Mouse (Mus musculus) neural tube, embryonic 11.5 days (tissue): Measurements from ENCODE around the gene Alkbh3. TPM values are rescaled to one million over a fixed set of nuclear protein-coding genes. Genes with fewer than 3 reads are reported as not detected.
A peak's percentile ranks its signal among the peaks of the same experiment; 100 is the strongest.

ENCODE experiments used
- ATAC-seq: fragments of 200-750 bp; cut with Nextera tagmentation; 2 replicates; pipeline ENCODE4 v1.8.0; 2017; ENCODE audit warnings: moderate number of reproducible peaks, mild to moderate bottlenecking, moderate TSS enrichment, moderate library complexity; ENCODE audit not compliant: insufficient read depth, low FRiP score, low TSS enrichment
- DNase-seq: peaks from one replicate; pipeline ENCODE4 v3.0.0-alpha.2; 2015; ENCODE audit warnings: low spot score
- H3K27ac ChIP-seq: fragments of 300-500 bp; sonication (generic); 2 replicates; pipeline ENCODE4 v1.5.1; 2014; ENCODE audit warnings: low read depth, mild to moderate bottlenecking, low read length
- H3K27me3 ChIP-seq: fragments of 300-500 bp; sonication (generic); 2 replicates; pipeline ENCODE4 v1.6.1; 2014; ENCODE audit warnings: mild to moderate bottlenecking, low read length, mixed read lengths; ENCODE audit not compliant: control insufficient read depth, insufficient read depth
- H3K36me3 ChIP-seq: fragments of 300-500 bp; sonication (generic); 2 replicates; pipeline ENCODE4 v1.6.1; 2014; ENCODE audit warnings: mild to moderate bottlenecking, low read length, moderate library complexity, mixed read lengths; ENCODE audit not compliant: control insufficient read depth, insufficient read depth
- H3K4me1 ChIP-seq: fragments of 300-500 bp; sonication (generic); 2 replicates; pipeline ENCODE4 v1.6.1; 2014; ENCODE audit warnings: low read length, mixed read lengths; ENCODE audit not compliant: control insufficient read depth, insufficient read depth
- H3K4me2 ChIP-seq: fragments of 300-500 bp; sonication (generic); 2 replicates; pipeline ENCODE4 v1.6.1; 2014; ENCODE audit warnings: low read depth, mild to moderate bottlenecking, moderate library complexity
- H3K4me3 ChIP-seq: fragments of 300-500 bp; sonication (generic); 2 replicates; pipeline ENCODE4 v1.5.1; 2014; ENCODE audit warnings: low read depth, low read length
- H3K9ac ChIP-seq: fragments of 300-500 bp; sonication (generic); 2 replicates; pipeline ENCODE4 v1.6.1; 2014; ENCODE audit warnings: mild to moderate bottlenecking, low read length
- H3K9me3 ChIP-seq: fragments of 300-500 bp; sonication (generic); 2 replicates; pipeline ENCODE4 v1.6.1; 2016; ENCODE audit warnings: low read length; ENCODE audit not compliant: control insufficient read depth
- WGBS: fragments of 180-500 bp; shearing (Covaris S2); extraction: QIAGEN DNeasy Blood & Tissue Kit; methylation state at CpG from one replicate; pipeline ENCODE4 v1.1.7; 2014; 5-methylcytosine and 5-hydroxymethylcytosine counted together
- polyA plus RNA-seq: library from polyadenylated mRNA; unstranded; fragments of >200 nt; fragmentation: Nextera tagmentation; extraction: Ambion mirVana; gene quantifications from 2 replicates; pipeline ENCODE4 v1.2.1, GENCODE M21; 2014

The Alkbh3 gene
- polyA plus RNA-seq, 1 experiment from 2014 or later, result 47.8 TPM

DNA sequence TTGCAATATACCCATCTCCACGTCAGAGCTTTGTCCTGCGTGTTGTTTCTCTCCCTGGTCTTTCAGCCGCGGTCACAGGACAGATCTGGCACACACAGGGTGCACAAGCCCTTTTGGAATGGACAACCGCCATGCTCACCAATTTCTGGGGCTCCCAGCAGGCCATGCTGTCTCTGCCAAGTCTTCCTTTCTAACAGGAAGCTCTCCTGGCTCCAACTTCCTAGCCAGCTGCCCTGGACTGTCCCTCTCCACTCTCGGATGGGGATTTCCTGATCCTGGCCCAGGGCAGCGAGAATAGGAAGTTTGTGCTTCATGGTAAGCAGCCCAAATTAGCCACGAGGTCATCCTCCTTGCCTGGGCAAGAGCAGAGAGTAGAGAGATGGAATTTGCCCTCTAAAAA, 48.9 kb downstream of the Alkbh3 start:
- no peaks in the 10 kb centered on the region for H3K4me1 ChIP-seq
- no peaks in the 10 kb centered on the region for H3K36me3 ChIP-seq
- no peak overlapping the region for H3K4me3 ChIP-seq
- no peak overlapping the region for H3K9ac ChIP-seq
- no peaks in the 10 kb centered on the region for H3K9me3 ChIP-seq
- DNase-seq, result no peak
- ATAC-seq, result no peak
- no peak overlapping the region for H3K4me2 ChIP-seq
- no peak overlapping the region for H3K27ac ChIP-seq
- WGBS, result 80% methylated on average over 8 of the region's 8 CpGs
- peaks cover 14% of the 10 kb centered on the region for H3K27me3 ChIP-seq

DNA sequence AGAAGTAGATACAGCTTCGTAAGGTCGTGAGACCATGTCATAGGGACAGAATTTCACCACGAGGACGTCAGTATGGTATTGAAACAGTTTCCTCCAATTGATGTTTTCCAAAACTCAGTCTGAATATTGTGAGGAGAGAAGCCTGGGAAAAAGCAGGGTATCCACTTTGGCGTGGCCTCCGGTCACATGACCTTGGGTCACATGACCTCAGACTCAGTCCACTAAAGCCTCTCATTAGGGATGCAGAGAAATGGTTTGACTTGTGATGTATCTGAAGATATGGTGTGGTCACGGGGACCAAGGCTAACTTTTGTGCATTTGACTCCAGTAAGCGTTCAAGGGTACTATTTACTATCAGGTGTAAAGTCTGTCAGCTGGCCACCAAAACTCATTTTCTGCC, 51.3 kb downstream of the Alkbh3 start:
- Histone ChIP-seq H3K9ac (no peak overlapping the region), H3K27ac (no peak overlapping the region), H3K4me3 (no peak overlapping the region), H3K4me2 (no peak overlapping the region), H3K36me3 (no peaks in the 10 kb centered on the region), H3K9me3 (no peaks in the 10 kb centered on the region), H3K27me3 (peaks cover 36% of the 10 kb centered on the region), H3K4me1 (peaks cover 9% of the 10 kb centered on the region)
- WGBS, result 75% methylated on average over 8 of the region's 8 CpGs
- ATAC-seq (no peak), DNase-seq (no peak)

DNA sequence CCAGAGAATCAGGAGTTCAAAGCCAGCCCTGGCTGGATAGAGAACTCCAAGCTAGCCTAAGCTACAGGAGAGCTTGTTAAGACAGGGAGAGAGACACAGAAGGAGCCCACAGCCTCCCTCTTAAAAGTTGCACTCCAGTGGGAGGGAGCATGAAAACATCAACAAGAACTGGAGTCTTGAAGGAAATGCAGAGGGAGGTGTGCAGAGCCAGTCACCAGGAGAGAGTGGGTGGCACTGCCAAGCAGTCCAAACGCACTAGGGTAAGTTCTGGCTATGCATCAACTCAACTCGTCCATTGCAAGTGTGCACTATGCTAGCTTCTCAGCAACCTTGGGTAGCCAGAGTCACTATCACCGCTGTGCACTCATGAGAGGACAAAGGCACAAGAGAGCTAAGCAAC, 52.4 kb downstream of the Alkbh3 start:
- ATAC-seq (no peak), DNase-seq (no peak)
- H3K4me1 ChIP-seq, result peaks cover 9% of the 10 kb centered on the region
- WGBS, result 63% methylated on average over 3 of the region's 3 CpGs
- H3K27ac ChIP-seq, result no peak overlapping the region
- H3K27me3 ChIP-seq, result peaks cover 42% of the 10 kb centered on the region
- no peaks in the 10 kb centered on the region for H3K9me3 ChIP-seq
- no peak overlapping the region for H3K4me3 ChIP-seq
- no peak overlapping the region for H3K9ac ChIP-seq
- no peak overlapping the region for H3K4me2 ChIP-seq
- H3K36me3 ChIP-seq, result no peaks in the 10 kb centered on the region

DNA sequence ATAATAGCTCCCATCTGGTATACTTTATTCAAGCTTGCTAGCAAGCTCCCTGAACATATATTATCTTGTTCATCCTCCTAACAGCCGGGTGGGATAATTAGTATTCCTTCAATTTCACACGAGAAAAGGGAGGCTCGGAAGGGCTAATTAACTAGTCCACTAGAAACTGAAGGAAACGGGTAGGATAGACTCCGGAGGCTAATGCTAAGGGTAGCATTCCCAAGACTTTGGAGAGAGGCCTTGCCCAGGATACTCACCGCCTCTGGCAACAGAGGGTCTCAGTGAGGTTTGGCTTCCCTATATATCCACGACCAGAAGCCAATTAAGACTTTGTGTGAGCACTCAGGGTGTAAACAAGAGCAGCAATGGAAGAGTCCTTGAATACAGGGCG, 52.8 kb downstream of the Alkbh3 start:
- no peak for DNase-seq
- no peak overlapping the region for H3K4me3 ChIP-seq
- H3K4me2 ChIP-seq, result no peak overlapping the region
- H3K27ac ChIP-seq, result no peak overlapping the region
- peaks cover 42% of the 10 kb centered on the region for H3K27me3 ChIP-seq
- peaks cover 9% of the 10 kb centered on the region for H3K4me1 ChIP-seq
- 39% methylated on average over 8 of the region's 8 CpGs for WGBS
- H3K36me3 ChIP-seq, result no peaks in the 10 kb centered on the region
- H3K9ac ChIP-seq, result no peak overlapping the region
- no peaks in the 10 kb centered on the region for H3K9me3 ChIP-seq
- ATAC-seq, result no peak

DNA sequence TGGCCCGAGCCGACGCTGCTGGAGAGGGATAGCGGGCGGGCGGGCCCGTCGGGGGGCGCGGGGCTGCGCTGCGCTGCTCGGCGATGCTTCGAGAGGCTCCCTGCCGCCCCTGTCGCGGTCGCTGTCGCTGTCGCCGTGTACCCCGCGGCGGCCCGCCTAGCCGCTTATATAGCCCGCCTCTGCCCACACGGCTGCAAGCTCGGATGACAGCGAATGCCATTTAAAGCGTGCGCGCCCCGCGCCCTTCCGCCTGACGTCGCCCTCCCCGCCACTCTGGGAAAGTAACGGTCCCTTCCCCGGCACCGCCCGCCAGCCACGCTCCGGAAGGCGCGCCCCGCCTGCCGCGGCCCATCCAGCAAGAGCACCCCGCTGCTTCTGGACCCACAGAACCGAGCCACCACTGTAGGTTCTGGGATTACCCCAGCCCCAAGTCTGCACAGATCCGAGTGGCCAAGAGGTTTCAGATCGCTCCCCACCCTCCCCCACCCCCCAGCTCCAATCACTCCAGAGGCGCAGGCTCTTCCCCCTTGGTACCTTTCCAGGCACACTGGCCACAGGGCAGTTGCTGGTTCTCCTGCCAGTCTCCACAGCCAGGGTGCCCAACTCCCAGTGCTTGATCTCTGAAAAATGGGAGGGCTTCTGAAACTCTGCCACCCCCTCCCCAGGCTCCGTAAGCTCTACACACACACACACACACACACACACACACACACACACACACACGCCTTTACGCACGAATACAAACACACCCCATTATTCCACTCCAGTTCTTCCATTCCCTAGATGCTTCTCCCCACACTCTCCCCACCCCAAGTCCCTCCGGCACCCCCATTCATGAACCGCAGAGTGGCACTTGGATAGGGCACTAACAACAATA, 53.5 kb downstream of the Alkbh3 start, which contains the start of gene Gm13889:
Gene Gm13889, minus strand, starts transcription at position 294 of the 877 bp plus-strand sequence.
- Histone ChIP-seq H3K27ac (no peak within 1 kb of the TSS), H3K4me2 (peak within 1 kb of the TSS; percentile 98), H3K36me3 (no peaks in the 10 kb centered on the region), H3K4me1 (peaks cover 9% of the 10 kb centered on the region), H3K9me3 (no peaks in the 10 kb centered on the region), H3K27me3 (peaks cover 42% of the 10 kb centered on the region), H3K4me3 (peak within 1 kb of the TSS; percentile 58), H3K9ac (peak within 1 kb of the TSS; percentile 64)
- ATAC-seq, result peak; percentile 68
- 6% methylated on average over 42 of the region's 62 CpGs for WGBS
- peak; percentile 58 for DNase-seq

DNA sequence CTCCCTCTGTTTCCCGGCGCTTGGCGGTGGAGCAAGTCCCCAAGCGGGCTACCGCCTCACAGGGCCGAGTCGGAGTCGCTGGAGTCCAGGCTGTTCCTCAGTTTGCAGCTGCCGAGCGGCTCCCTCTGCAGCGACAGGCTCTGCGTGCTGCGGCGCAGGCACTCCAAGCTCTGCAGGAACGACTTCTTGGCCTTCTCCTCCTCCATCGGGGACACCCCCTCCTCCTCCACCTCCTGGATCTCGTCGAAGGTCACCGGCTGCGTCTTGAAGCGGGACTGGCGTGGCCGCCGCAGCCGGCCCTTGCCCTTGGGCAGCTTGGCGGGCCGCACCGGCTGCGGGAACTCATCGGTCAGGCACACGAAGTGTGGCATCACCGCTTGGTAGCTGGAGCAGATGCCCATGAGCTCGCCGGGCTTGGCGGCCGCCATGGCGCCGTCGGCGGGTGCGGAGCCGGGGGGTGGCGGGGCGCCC, 54.2 kb downstream of the Alkbh3 start:
- DNase-seq, result peak; percentile 75
- Histone ChIP-seq H3K27ac (no peak overlapping the region), H3K4me2 (peak overlapping the region; percentile 98), H3K9ac (peak overlapping the region; percentile 64), H3K36me3 (no peaks in the 10 kb centered on the region), H3K4me3 (peak overlapping the region; percentile 58), H3K27me3 (peaks cover 42% of the 10 kb centered on the region), H3K9me3 (no peaks in the 10 kb centered on the region), H3K4me1 (peaks cover 9% of the 10 kb centered on the region)
- peak; percentile 57 for ATAC-seq
- WGBS, result under 1% methylated on average over 42 of the region's 44 CpGs

DNA sequence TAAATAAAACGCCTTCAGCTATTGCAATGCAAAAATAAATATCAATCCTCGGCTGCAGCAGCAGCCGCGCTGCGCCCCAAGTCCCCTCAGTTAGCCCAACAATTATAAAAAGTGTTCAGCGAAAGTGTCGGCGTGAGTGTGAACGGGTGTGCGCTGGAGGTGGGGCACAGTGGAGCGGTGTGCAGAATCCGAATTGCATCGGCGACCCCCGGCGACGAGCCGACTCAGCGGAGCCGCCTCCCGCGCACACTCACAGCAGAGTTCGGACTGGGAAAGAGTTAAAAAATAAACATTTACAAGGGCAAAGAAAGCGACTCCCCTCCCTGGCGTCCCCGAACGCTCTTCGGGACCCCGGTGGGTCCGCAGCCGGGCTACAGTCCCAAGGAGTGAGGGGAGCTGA, 54.7 kb downstream of the Alkbh3 start:
- H3K27ac ChIP-seq, result no peak overlapping the region
- whole genome bisulfite sequencing, result under 1% methylated on average over 31 of the region's 31 CpGs
- H3K9ac ChIP-seq, result peak overlapping the region; percentile 64
- peaks cover 9% of the 10 kb centered on the region for H3K4me1 ChIP-seq
- DNase-seq, result no peak
- no peaks in the 10 kb centered on the region for H3K9me3 ChIP-seq
- peaks cover 42% of the 10 kb centered on the region for H3K27me3 ChIP-seq
- no peaks in the 10 kb centered on the region for H3K36me3 ChIP-seq
- H3K4me3 ChIP-seq, result peak overlapping the region; percentile 58
- 0 out of 2 replicates have a peak, but pooled peaks have one; percentile 13 for ATAC-seq
- peak overlapping the region; percentile 98 for H3K4me2 ChIP-seq

DNA sequence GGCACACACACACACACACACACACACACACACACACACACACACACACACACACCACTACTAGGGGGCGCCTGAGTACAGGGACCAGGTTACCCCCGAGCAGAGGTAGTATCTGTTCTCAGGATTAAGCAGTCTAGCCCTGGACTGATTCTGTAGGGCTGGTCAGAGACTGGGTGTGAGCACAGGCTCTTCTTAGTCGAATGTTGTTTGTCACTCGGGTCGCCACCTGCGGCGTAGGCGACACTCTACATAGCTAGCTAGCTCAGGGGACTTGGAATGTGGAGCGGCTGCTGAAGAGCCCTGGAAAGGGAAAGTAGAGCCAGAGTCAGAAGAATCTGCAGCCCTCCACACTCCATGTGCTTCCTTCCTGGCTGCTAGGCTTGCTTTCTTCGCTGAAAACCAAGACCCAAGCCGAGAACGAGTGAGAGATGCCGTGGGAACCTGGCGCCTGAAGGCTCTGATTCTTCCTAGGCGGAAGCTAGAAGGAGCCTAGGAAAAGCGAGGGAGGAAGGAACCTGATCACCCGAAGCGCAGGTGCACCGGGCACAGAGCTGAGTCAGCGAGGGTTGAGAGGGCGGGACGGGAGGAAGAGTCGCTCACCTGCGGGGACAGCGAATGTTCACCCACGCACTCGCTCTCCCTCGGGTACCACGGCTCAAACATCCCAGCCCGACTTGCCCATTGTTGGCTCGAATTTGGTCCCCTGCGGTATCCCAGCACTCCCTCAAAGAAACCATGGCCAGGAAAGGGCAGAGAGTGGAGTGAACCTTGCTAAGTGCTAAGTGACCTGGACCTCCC, 55.6 kb downstream of the Alkbh3 start:
- Histone ChIP-seq H3K9ac (no peak overlapping the region; the same call in 1 of the 2 replicates), H3K4me2 (peak overlapping the region; percentile 98), H3K27me3 (peaks cover 42% of the 10 kb centered on the region), H3K4me1 (peaks cover 9% of the 10 kb centered on the region), H3K36me3 (no peaks in the 10 kb centered on the region), H3K27ac (no peak overlapping the region), H3K4me3 (peak overlapping the region; percentile 58), H3K9me3 (no peaks in the 10 kb centered on the region)
- no peak for ATAC-seq
- peak; percentile 36 for DNase-seq
- WGBS, result under 1% methylated on average over 32 of the region's 32 CpGs
